Mouse (Mus musculus) heart, adult 2 months (tissue): Measurements from ENCODE around the gene Gpn2.

Experiments
- CTCF ChIP-seq: fragments of 200-600 bp; IDR thresholded peaks from 2 replicates; pipeline ENCODE4 v1.8.1; 2022; ENCODE audit warnings: antibody characterized with exemption, mild to moderate bottlenecking, moderate library complexity
- EP300 ChIP-seq: fragments of 200-500 bp; IDR thresholded peaks from 2 replicates; pipeline ENCODE4 v1.6.1; 2011; ENCODE audit warnings: low read depth, low read length, control low read depth; ENCODE audit not compliant: insufficient read depth
- POLR2A ChIP-seq: fragments of 200-500 bp; IDR thresholded peaks from 2 replicates; pipeline ENCODE4 v1.6.1; 2011; ENCODE audit warnings: mild to moderate bottlenecking, low read depth, low read length, control low read depth; ENCODE audit not compliant: insufficient read depth

DNA sequence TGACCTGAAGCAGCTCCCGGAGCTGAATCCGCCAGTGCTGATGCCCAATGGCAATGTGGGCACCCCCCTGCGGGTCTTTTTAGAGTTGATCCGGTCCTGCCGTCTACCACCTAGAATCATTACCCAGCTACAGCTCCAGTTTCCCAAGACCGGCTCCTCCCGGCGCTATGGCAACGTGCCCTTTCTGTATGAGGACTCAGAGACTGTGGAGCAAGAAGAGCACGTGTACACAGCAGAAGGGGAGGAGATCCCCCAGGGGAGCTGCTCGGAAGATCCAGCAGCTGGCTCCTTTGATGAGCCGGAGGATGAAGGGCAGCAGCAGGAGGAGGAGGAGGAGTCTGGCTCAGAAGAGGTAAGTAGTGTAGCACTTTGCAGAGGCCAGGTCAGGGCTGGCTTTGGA, 6.2 kb upstream of the Gpn2 start:
- TF ChIP-seq CTCF (no peak), EP300 (no peak), POLR2A (no peak)
